Mouse (Mus musculus) C2C12 (cell line): ENCODE data around the gene Kif26b. TPM values are rescaled to one million over a fixed set of nuclear protein-coding genes. Genes with fewer than 3 reads are reported as not detected.

Source experiments
- H3K27me3 ChIP-seq: one replicate; pipeline ENCODE4 v1.6.1; 2011; ENCODE audit not compliant: control insufficient read depth, insufficient read depth, insufficient read length
- H3K36me3 ChIP-seq: one replicate; pipeline ENCODE4 v1.6.1; 2011; ENCODE audit not compliant: control insufficient read depth, insufficient read depth
- H3K4me3 ChIP-seq: one replicate; pipeline ENCODE4 v1.5.1; 2011; ENCODE audit warnings: mild to moderate bottlenecking, control low read depth; ENCODE audit not compliant: poor library complexity, insufficient read depth, severe bottlenecking
- H3K79me2 ChIP-seq: one replicate; pipeline ENCODE4 v1.6.1; 2011; ENCODE audit not compliant: control insufficient read depth, insufficient read depth
- H3K79me3 ChIP-seq: one replicate; pipeline ENCODE4 v1.6.1; 2011; ENCODE audit warnings: low read depth, control low read depth
- H3ac ChIP-seq: one replicate; pipeline ENCODE3; 2011; ENCODE audit warnings: low read depth; ENCODE audit not compliant: control insufficient read depth, insufficient read length
- CEBPB ChIP-seq: IDR thresholded peaks from one replicate; pipeline ENCODE4 v1.6.1; 2011; ENCODE audit warnings: low read depth, mild to moderate bottlenecking, control low read depth, moderate library complexity
- CTCF ChIP-seq: IDR thresholded peaks from one replicate; pipeline ENCODE4 v1.5.1; 2011; ENCODE audit not compliant: control insufficient read depth, insufficient read depth, insufficient read length
- FOSL1 ChIP-seq: IDR thresholded peaks from one replicate; pipeline ENCODE4 v1.8.0; 2011; ENCODE audit warnings: mild to moderate bottlenecking, low read length; ENCODE audit not compliant: poor library complexity, insufficient read depth, severe bottlenecking
- MAX ChIP-seq: IDR thresholded peaks from one replicate; pipeline ENCODE4 v1.6.1; 2011; ENCODE audit warnings: mild to moderate bottlenecking, control low read depth
- MYOD1 ChIP-seq: IDR thresholded peaks from one replicate; pipeline ENCODE4 v1.6.1; 2011; ENCODE audit warnings: low read depth; ENCODE audit not compliant: control insufficient read depth, insufficient read length
- MYOG ChIP-seq: IDR thresholded peaks from one replicate; pipeline ENCODE4 v1.6.1; 2011; ENCODE audit not compliant: control insufficient read depth, insufficient read length; ENCODE audit errors: extremely low read depth
- USF1 ChIP-seq: IDR thresholded peaks from one replicate; pipeline ENCODE4 v1.6.1; 2011; ENCODE audit warnings: low read depth, mild to moderate bottlenecking, control low read depth, moderate library complexity
- polyA plus RNA-seq: library from polyadenylated mRNA; unstranded; fragments of >200 nt; fragmentation: generic; extraction: Trizol; gene quantifications from one replicate; pipeline ENCODE4 v1.2.1, GENCODE M21; 2012; ENCODE audit warnings: missing spikeins

The Kif26b gene
- polyA plus RNA-seq, 1 experiment = 1.8 TPM

- H3K79me2 ChIP-seq = no peaks in the 10 kb centered on the region
- no peaks in the 10 kb centered on the region for H3K79me3 ChIP-seq
- no peaks in the 10 kb centered on the region for H3K27me3 ChIP-seq
- H3K36me3 ChIP-seq = no peaks in the 10 kb centered on the region
- no peak overlapping the region for H3ac ChIP-seq
- TF ChIP-seq CTCF (no peak), CEBPB (no peak), USF1 (no peak), MAX (no peak), MYOD1 (no peak), FOSL1 (no peak), MYOG (no peak)
- H3K4me3 ChIP-seq = no peak overlapping the region
These were observed 16.4 kb upstream of the Kif26b start for GRCm38 (mm10) chr1:178512323-178513031.

- H3K36me3 ChIP-seq = no peaks in the 10 kb centered on the region
- H3K27me3 ChIP-seq = no peaks in the 10 kb centered on the region
- no peak overlapping the region for H3K4me3 ChIP-seq
- TF ChIP-seq CEBPB = no peak
- TF ChIP-seq MYOG = no peak
- TF ChIP-seq USF1 = no peak
- TF ChIP-seq FOSL1 = no peak
- TF ChIP-seq MAX = no peak
- TF ChIP-seq CTCF = no peak
- no peak for TF ChIP-seq MYOD1
- no peaks in the 10 kb centered on the region for H3K79me3 ChIP-seq
- no peaks in the 10 kb centered on the region for H3K79me2 ChIP-seq
- H3ac ChIP-seq = no peak overlapping the region
These were observed 15.0 kb upstream of the Kif26b start for GRCm38 (mm10) chr1:178513954-178514353.

- H3K79me3 ChIP-seq = no peaks in the 10 kb centered on the region
- H3ac ChIP-seq = no peak overlapping the region
- no peaks in the 10 kb centered on the region for H3K27me3 ChIP-seq
- H3K4me3 ChIP-seq = no peak overlapping the region
- no peak for TF ChIP-seq CTCF
- TF ChIP-seq CEBPB = no peak
- no peaks in the 10 kb centered on the region for H3K36me3 ChIP-seq
- H3K79me2 ChIP-seq = no peaks in the 10 kb centered on the region
These were observed 13.1 kb upstream of the Kif26b start for GRCm38 (mm10) chr1:178515839-178516238.

GRCm38 (mm10) chr1:178522389-178522788, 6.5 kb upstream of the Kif26b start:
- Histone ChIP-seq H3K4me3 (no peak overlapping the region), H3K79me2 (no peaks in the 10 kb centered on the region), H3K79me3 (no peaks in the 10 kb centered on the region), H3ac (no peak overlapping the region), H3K27me3 (no peaks in the 10 kb centered on the region), H3K36me3 (no peaks in the 10 kb centered on the region)
- TF ChIP-seq CTCF (no peak), MAX (no peak), MYOG (no peak), CEBPB (no peak), MYOD1 (no peak), FOSL1 (no peak), USF1 (no peak)

GRCm38 (mm10) chr1:178523152-178523551, 5.8 kb upstream of the Kif26b start:
- Histone ChIP-seq H3K4me3 (no peak overlapping the region), H3K79me2 (no peaks in the 10 kb centered on the region), H3ac (no peak overlapping the region), H3K27me3 (no peaks in the 10 kb centered on the region), H3K79me3 (no peaks in the 10 kb centered on the region), H3K36me3 (no peaks in the 10 kb centered on the region)
- TF ChIP-seq CEBPB = no peak
- TF ChIP-seq MYOG = no peak
- TF ChIP-seq MAX = no peak
- no peak for TF ChIP-seq USF1
- TF ChIP-seq CTCF = no peak
- TF ChIP-seq MYOD1 = no peak
- TF ChIP-seq FOSL1 = no peak

GRCm38 (mm10) chr1:178527185-178527546, 1.8 kb upstream of the Kif26b start:
- no peaks in the 10 kb centered on the region for H3K36me3 ChIP-seq
- peak overlapping the region; percentile 16 for H3ac ChIP-seq
- peak overlapping the region; percentile 42 for H3K4me3 ChIP-seq
- H3K79me2 ChIP-seq = peaks cover 22% of the 10 kb centered on the region
- no peaks in the 10 kb centered on the region for H3K79me3 ChIP-seq
- TF ChIP-seq MAX = peak; percentile 30
- no peak for TF ChIP-seq CEBPB
- TF ChIP-seq CTCF = peak; percentile 13
- H3K27me3 ChIP-seq = no peaks in the 10 kb centered on the region
